Mouse (Mus musculus): ENCODE data around the gene Lgmn. TPM values are rescaled to one million over a fixed set of nuclear protein-coding genes. Genes with fewer than 3 reads are reported as not detected.

Gene Lgmn
- 10 to 100 TPM; 26.2 to 27.7 TPM for total RNA-seq (2021)
- long read RNA-seq, experiment 1, transcript Lgmn-201 (14 exons, 1,990 nt): major isoform, 41 of 50 reads
- long read RNA-seq, experiment 1, partial matches to known transcripts: 0 of 50 reads
- long read RNA-seq, experiment 1, other reads (novel, unspliced or antisense): 8 of 50 reads
- long read RNA-seq, experiment 2, transcript Lgmn-201 (14 exons, 1,990 nt): major isoform, 32 of 41 reads
- long read RNA-seq, experiment 2, partial matches to known transcripts: 1 of 41 reads
- long read RNA-seq, experiment 2, other reads (novel, unspliced or antisense): 6 of 41 reads

GRCm38 (mm10) chr12:102439632-102440023 lies at the start of gene Lgmn:
Gene Lgmn, minus strand, starts transcription at chr12:102439813.
- intact Hi-C loops (cut with DNase I): no loop called here

GRCm38 (mm10) chr12:102484946-102485345 lies 45.3 kb upstream of the Lgmn start:
- DNase-seq: no peak
- intact Hi-C loops (cut with DNase I): no loop called here

More at GRCm38 (mm10) chr12:102439632-102440023, at the start of gene Lgmn:
- peak; percentile 97 to 98 for DNase-seq

- DNase-seq: no peak
- intact Hi-C loops (cut with DNase I): no loop called here
Observed at GRCm38 (mm10) chr12:102480481-102480880, 40.9 kb upstream of the Lgmn start.

GRCm38 (mm10) chr12:102474411-102474810 lies 34.8 kb upstream of the Lgmn start:
- intact Hi-C loops (cut with DNase I): no loop called here
- DNase-seq: no peak

- peak; percentile 97 for DNase-seq
- intact Hi-C loops (cut with DNase I): no loop called here
Observed at GRCm38 (mm10) chr12:102468894-102469764, 29.5 kb upstream of the Lgmn start, which contains the start of gene Golga5. Gene Golga5, plus strand, starts transcription at chr12:102469135.

GRCm38 (mm10) chr12:102468136-102468535 lies 28.5 kb upstream of the Lgmn start:
- DNase-seq: no peak
- intact Hi-C loops (cut with DNase I): no loop called here

GRCm38 (mm10) chr12:102464650-102465049 lies 25.0 kb upstream of the Lgmn start:
- intact Hi-C loops (cut with DNase I): no loop called here
- DNase-seq: no peak

GRCm38 (mm10) chr12:102461177-102461576 lies 21.6 kb upstream of the Lgmn start:
- no peak for DNase-seq
- intact Hi-C loops (cut with DNase I): loop anchor here (1.0 kb wide), 1 partner anchor 69 kb away; no protein-coding TSS in a partner anchor

GRCm38 (mm10) chr12:102460014-102460413 lies 20.4 kb upstream of the Lgmn start:
- intact Hi-C loops (cut with DNase I): no loop called here
- no peak for DNase-seq

- intact Hi-C loops (cut with DNase I): loop anchor here (10.0 kb wide), 1 partner anchor 472 kb away; no protein-coding TSS in a partner anchor
- no peak for DNase-seq
Observed at GRCm38 (mm10) chr12:102456467-102457193, 17.0 kb upstream of the Lgmn start.

- no peak for DNase-seq
- intact Hi-C loops (cut with DNase I): loop anchor here (10.0 kb wide), 1 partner anchor 469 kb away; no protein-coding TSS in a partner anchor
Observed at GRCm38 (mm10) chr12:102453581-102453980, 14.0 kb upstream of the Lgmn start.

GRCm38 (mm10) chr12:102451126-102451851 lies 11.7 kb upstream of the Lgmn start:
- DNase-seq: no peak
- intact Hi-C loops (cut with DNase I): loop anchor here (10.0 kb wide), 1 partner anchor 466 kb away; no protein-coding TSS in a partner anchor

- intact Hi-C loops (cut with DNase I): loop anchor here (10.0 kb wide), 1 partner anchor 466 kb away; no protein-coding TSS in a partner anchor
- DNase-seq: no peak
Observed at GRCm38 (mm10) chr12:102450437-102450836, 10.8 kb upstream of the Lgmn start.

GRCm38 (mm10) chr12:102445436-102445835 lies 5.8 kb upstream of the Lgmn start:
- intact Hi-C loops (cut with DNase I): no loop called here
- DNase-seq: no peak

GRCm38 (mm10) chr12:102443676-102444075 lies 4.1 kb upstream of the Lgmn start:
- no peak for DNase-seq
- intact Hi-C loops (cut with DNase I): no loop called here

- intact Hi-C loops (cut with DNase I): no loop called here
- DNase-seq: no peak
Observed at GRCm38 (mm10) chr12:102442639-102443038, 3.0 kb upstream of the Lgmn start.

GRCm38 (mm10) chr12:102441141-102441540 lies 1.5 kb upstream of the Lgmn start:
- intact Hi-C loops (cut with DNase I): no loop called here
- DNase-seq: no peak

GRCm38 (mm10) chr12:102440551-102440950 lies 938 bp upstream of the Lgmn start:
- intact Hi-C loops (cut with DNase I): no loop called here
- DNase-seq: no peak

- intact Hi-C loops (cut with DNase I): no loop called here
Observed at GRCm38 (mm10) chr12:102438983-102439631, 506 bp downstream of the Lgmn start.

More at GRCm38 (mm10) chr12:102438983-102439631, 506 bp downstream of the Lgmn start:
- DNase-seq: no peak

Data from gastrocnemius, postnatal 36 days (tissue).